Mouse (Mus musculus) brown adipose tissue, adult 24 weeks (tissue): ENCODE data around the gene Mgat4e. TPM values are rescaled to one million over a fixed set of nuclear protein-coding genes. Genes with fewer than 3 reads are reported as not detected.

Source experiments
- H3K27ac ChIP-seq: fragments of 200-500 bp; replicated peaks from 2 replicates; pipeline ENCODE4 v1.5.1; 2012; ENCODE audit warnings: low read depth, mild to moderate bottlenecking, low read length
- H3K4me1 ChIP-seq: fragments of 200-500 bp; 2 replicates; pipeline ENCODE4 v1.6.1; 2012; ENCODE audit warnings: low read length, mixed read lengths; ENCODE audit not compliant: control insufficient read depth, insufficient read depth, insufficient read length
- H3K4me3 ChIP-seq: fragments of 200-500 bp; 2 replicates; pipeline ENCODE4 v1.5.1; 2012; ENCODE audit warnings: low read depth, mild to moderate bottlenecking, low read length, moderate library complexity; ENCODE audit not compliant: insufficient read depth
- polyA plus RNA-seq: library from polyadenylated mRNA; stranded (reverse); fragments of >200 nt; gene quantifications from 2 replicates; pipeline ENCODE4 v1.2.4, GENCODE M21; 2012; ENCODE audit not compliant: missing spikeins, insufficient read depth, insufficient read length

Gene Mgat4e
- polyA plus RNA-seq, 1 experiment, result not detected

GRCm38 (mm10) chr1:134560801-134561769, 11.6 kb upstream of the Mgat4e start:
- Histone ChIP-seq H3K27ac (no peak overlapping the region), H3K4me3 (peak overlapping the region; percentile 91), H3K4me1 (peaks cover 4% of the 10 kb centered on the region; the same call in 1 of the 2 replicates)

- H3K4me3 ChIP-seq, result peak overlapping the region; percentile 91
- H3K27ac ChIP-seq, result peak overlapping the region; percentile 53
- peaks cover 8% of the 10 kb centered on the region; the same call in 1 of the 2 replicates for H3K4me1 ChIP-seq
Measured at GRCm38 (mm10) chr1:134560396-134560795, 10.9 kb upstream of the Mgat4e start.

GRCm38 (mm10) chr1:134559976-134560375, 10.5 kb upstream of the Mgat4e start, which contains the start of gene Kdm5b:
Kdm5b (plus strand) TSS chr1:134560171.
- peak within 1 kb of the TSS; percentile 91 for H3K4me3 ChIP-seq
- peaks cover 8% of the 10 kb centered on the region; the same call in 1 of the 2 replicates for H3K4me1 ChIP-seq
- peak within 1 kb of the TSS; percentile 53 for H3K27ac ChIP-seq

GRCm38 (mm10) chr1:134559226-134559625, 9.7 kb upstream of the Mgat4e start:
- Histone ChIP-seq H3K4me1 (peaks cover 8% of the 10 kb centered on the region; the same call in 1 of the 2 replicates), H3K4me3 (no peak overlapping the region), H3K27ac (no peak overlapping the region)

GRCm38 (mm10) chr1:134558511-134558910, 9.0 kb upstream of the Mgat4e start:
- Histone ChIP-seq H3K4me3 (no peak overlapping the region), H3K27ac (no peak overlapping the region), H3K4me1 (peaks cover 5% of the 10 kb centered on the region; the same call in 1 of the 2 replicates)

GRCm38 (mm10) chr1:134556671-134557218, 7.3 kb upstream of the Mgat4e start:
- Histone ChIP-seq H3K27ac (peak overlapping the region; percentile 44; the same call in 1 of the 2 replicates), H3K4me3 (peak overlapping the region; percentile 76), H3K4me1 (peaks cover 5% of the 10 kb centered on the region; the same call in 1 of the 2 replicates)

- peaks cover 5% of the 10 kb centered on the region; the same call in 1 of the 2 replicates for H3K4me1 ChIP-seq
- H3K4me3 ChIP-seq, result peak overlapping the region; percentile 76
- H3K27ac ChIP-seq, result no peak overlapping the region
Measured at GRCm38 (mm10) chr1:134555871-134556670, 6.6 kb upstream of the Mgat4e start.

- Histone ChIP-seq H3K27ac (no peak overlapping the region), H3K4me1 (peaks cover 5% of the 10 kb centered on the region; the same call in 1 of the 2 replicates), H3K4me3 (peak overlapping the region; percentile 76; the same call in 1 of the 2 replicates)
Measured at GRCm38 (mm10) chr1:134555240-134555870, 5.9 kb upstream of the Mgat4e start.

GRCm38 (mm10) chr1:134552396-134552795, 2.9 kb upstream of the Mgat4e start:
- no peak overlapping the region for H3K27ac ChIP-seq
- no peak overlapping the region for H3K4me3 ChIP-seq

GRCm38 (mm10) chr1:134551869-134552268, 2.4 kb upstream of the Mgat4e start:
- Histone ChIP-seq H3K27ac (no peak overlapping the region), H3K4me1 (peaks cover 5% of the 10 kb centered on the region; the same call in 1 of the 2 replicates), H3K4me3 (no peak overlapping the region)

More at GRCm38 (mm10) chr1:134552396-134552795, 2.9 kb upstream of the Mgat4e start:
- peaks cover 5% of the 10 kb centered on the region; the same call in 1 of the 2 replicates for H3K4me1 ChIP-seq

GRCm38 (mm10) chr1:134548231-134548630, 1.3 kb downstream of the Mgat4e start:
- Histone ChIP-seq H3K4me3 (no peak overlapping the region), H3K4me1 (no peaks in the 10 kb centered on the region), H3K27ac (no peak overlapping the region)

- Histone ChIP-seq H3K27ac (no peak overlapping the region), H3K4me3 (no peak overlapping the region), H3K4me1 (no peaks in the 10 kb centered on the region)
Measured at GRCm38 (mm10) chr1:134540610-134541009, 8.9 kb downstream of the Mgat4e start.

- Histone ChIP-seq H3K4me1 (no peaks in the 10 kb centered on the region), H3K27ac (no peak overlapping the region), H3K4me3 (no peak overlapping the region)
Measured at GRCm38 (mm10) chr1:134535513-134535912, 14.0 kb downstream of the Mgat4e start.

GRCm38 (mm10) chr1:134535054-134535453, 14.4 kb downstream of the Mgat4e start:
- no peak overlapping the region for H3K27ac ChIP-seq
- H3K4me1 ChIP-seq, result no peaks in the 10 kb centered on the region
- H3K4me3 ChIP-seq, result no peak overlapping the region
